In the genomic region with DNA sequence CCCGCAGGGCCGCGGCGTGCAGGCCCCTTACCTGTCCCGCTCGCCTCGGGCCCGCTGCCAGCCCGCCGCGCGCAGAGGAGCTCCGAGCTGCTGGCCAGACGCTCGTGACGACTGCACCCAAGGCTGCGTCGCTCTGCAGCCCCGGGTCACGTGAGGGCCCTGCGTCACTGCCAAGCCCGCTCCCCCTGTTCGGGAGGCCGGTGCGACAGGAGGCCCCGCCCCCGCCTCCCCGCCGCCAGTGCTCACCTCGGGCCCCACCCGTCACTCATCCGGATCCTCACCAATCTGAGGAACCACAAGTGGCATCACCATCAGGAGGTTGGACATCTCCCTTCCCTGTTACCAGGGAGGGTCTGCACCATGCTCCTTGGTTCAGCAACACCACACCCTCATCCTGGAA, we compare ENCODE assay signal across 8 mouse cellular contexts. TPM values are rescaled to one million over a fixed set of nuclear protein-coding genes. Genes with fewer than 3 reads are reported as not detected.
A peak's percentile ranks its signal among the peaks of the same experiment; 100 is the strongest.
DNase-seq lines count a peak whose midpoint lies in the region; ATAC-seq and TF ChIP-seq lines count a peak whose summit lies in the region.
"Not testable (repeated sequence)": the region's sequence is repeated elsewhere in the genome, so short reads cannot be mapped to it uniquely, and the experiment has no call there.

A gene (minus strand): TSS at position 217 of the 400 bp plus-strand sequence.

- ATAC-seq in inflammation-experienced regulatory T-cells, adult 6 months, result peak; percentile 93
- peak; percentile 98 for ATAC-seq in lung, embryonic 14.5 days (ENCODE audit: insufficient read depth)
- ATAC-seq in neutrophil, adult 5-6 weeks (ENCODE audit: extremely low read depth, insufficient number of reproducible peaks, low FRiP score, poor library complexity, severe bottlenecking), result peak; percentile 30; the same call in 1 of the 2 replicates

- H3K27me3 ChIP-seq in lung, embryonic 14.5 days (ENCODE audit: insufficient read depth, low read length), result not testable (repeated sequence)

- H3K4me3 ChIP-seq in lung, embryonic 14.5 days (ENCODE audit: low read depth, low read length), result peak within 1 kb of the TSS; percentile 29

- H3K36me3 ChIP-seq in lung, embryonic 14.5 days (ENCODE audit: insufficient read depth), result not testable (repeated sequence)

- TF ChIP-seq CTCF in lung, embryonic 14.5 days (IDR thresholded peaks at IDR 0.05; ENCODE audit: low read depth), result not testable (repeated sequence)

- H3K9me3 ChIP-seq in lung, embryonic 14.5 days (ENCODE audit: low read depth, low read length), result not testable (repeated sequence)

- WGBS in lung, embryonic 14.5 days, result 60% methylated on average over 2 of the region's 32 CpGs

- H3K9ac ChIP-seq in lung, embryonic 14.5 days, result not testable (repeated sequence)

- H3K4me2 ChIP-seq in lung, embryonic 14.5 days, result peak within 1 kb of the TSS; percentile 55

- DNase-seq in adrenal gland, adult 8-10 months; lung, embryonic 14.5 days: not testable (repeated sequence)
- DNase-seq in embryo, embryonic 10.5 days (ENCODE audit: low spot score), result peak; percentile 2
- DNase-seq in frontal cortex, postnatal 10 days (ENCODE audit: low spot score in 2 of 2), result peak; percentile 7 to 43
- DNase-seq in left cerebral cortex, adult 18-20 months (ENCODE audit: low spot score in 2 of 2), result peak; percentile 1 to 7
- DNase-seq in yolk sac, embryonic 10.5 days (ENCODE audit: low spot score), result peak; percentile 12

- H3K27ac ChIP-seq in lung, embryonic 14.5 days (ENCODE audit: low read depth), result not testable (repeated sequence)

- not testable (repeated sequence) for H3K4me1 ChIP-seq in lung, embryonic 14.5 days (ENCODE audit: insufficient read depth)

RNA-seq across cellular contexts. Expression of the gene that starts here (rescaled TPM):
- total RNA-seq in adrenal gland, adult 8-10 months (2022), result 10 to 100 TPM; 26.3 to 37.5 (median 33.4) TPM
- polyA plus RNA-seq in inflammation-experienced regulatory T-cells, adult 6 months (2017; shearing (Covaris generic)), result 1 to 10 TPM in 1 of 3 experiments, under 1 TPM in 2; 0.55 to 1.2 (median 0.98) TPM
- total RNA-seq in left cerebral cortex, adult 18-20 months (2021), result 100 to 1,000 TPM; 353 to 359 TPM
- polyA plus RNA-seq in lung, embryonic 14.5 days (2014; fragmentation: Nextera tagmentation; extraction: Ambion mirVana), result 55.6 and 64.8 TPM in 2 replicates
- total RNA-seq in neutrophil, adult 5-6 weeks (2017), result not detected in 2 replicates

Comparison
In these comparisons a context has a peak if more than half of its experiments do, and no peak if none do; other contexts are left out.
1. RNA of the gene that starts here (total RNA-seq): 353 to 359 TPM in left cerebral cortex, adult 18-20 months and 26.3 to 37.5 TPM in adrenal gland, adult 8-10 months; not detected in neutrophil, adult 5-6 weeks; every median in the first group is over 10 times any median in the second.
2. RNA of the gene that starts here (total RNA-seq): 353 to 359 TPM in left cerebral cortex, adult 18-20 months; 26.3 to 37.5 TPM in adrenal gland, adult 8-10 months; every median in the first group is over 4 times any median in the second.
3. RNA of the gene that starts here (polyA plus RNA-seq): 55.6 to 64.8 TPM in lung, embryonic 14.5 days; 0.55 to 1.2 TPM in inflammation-experienced regulatory T-cells, adult 6 months; every median in the first group is over 10 times any median in the second.
4. Peak in ATAC-seq in neutrophil, adult 5-6 weeks; RNA of the gene not detected or under 1 TPM.
5. ATAC-seq: peak in every context shown above with its lines; median percentile 98 in lung, embryonic 14.5 days; 93 in inflammation-experienced regulatory T-cells, adult 6 months; 30 in neutrophil, adult 5-6 weeks.